Mouse (Mus musculus): Measurements from ENCODE around the gene Prpsap1.
"Not testable (repeated sequence)": the region's sequence is repeated elsewhere in the genome, so short reads cannot be mapped to it uniquely, and the experiment has no call there.

Gene Prpsap1

GRCm38 (mm10) chr11:116429862-116430613 is 64.0 kb downstream of the Prpsap1 start:
- no peak for DNase-seq (ENCODE audit: low spot score in 2 of 2)

GRCm38 (mm10) chr11:116428872-116429859 is 64.8 kb downstream of the Prpsap1 start:
- no peak for DNase-seq (ENCODE audit: low spot score in 2 of 2)

- no peak for DNase-seq (ENCODE audit: low spot score in 2 of 2)
These were observed 67.0 kb downstream of the Prpsap1 start for GRCm38 (mm10) chr11:116426852-116427575.

- not testable (repeated sequence) for DNase-seq (ENCODE audit: low spot score in 2 of 2)
These were observed 67.7 kb downstream of the Prpsap1 start for GRCm38 (mm10) chr11:116426328-116426727.

- no peak for DNase-seq (ENCODE audit: low spot score in 2 of 2)
These were observed 69.2 kb downstream of the Prpsap1 start for GRCm38 (mm10) chr11:116424621-116425407.

GRCm38 (mm10) chr11:116423782-116424620 is 70.0 kb downstream of the Prpsap1 start:
- DNase-seq (ENCODE audit: low spot score in 2 of 2) = peak in 1 of 2 experiments; percentile 67

- no peak for DNase-seq (ENCODE audit: low spot score in 2 of 2)
These were observed 70.8 kb downstream of the Prpsap1 start for GRCm38 (mm10) chr11:116423214-116423613.

GRCm38 (mm10) chr11:116422562-116422961 is 71.4 kb downstream of the Prpsap1 start:
- no peak for DNase-seq (ENCODE audit: low spot score in 2 of 2)

GRCm38 (mm10) chr11:116421102-116421501 is 72.9 kb downstream of the Prpsap1 start:
- DNase-seq (ENCODE audit: low spot score in 2 of 2) = no peak

Data from heart, adult 9 months (tissue).